Mouse (Mus musculus) neural tube, embryonic 12.5 days (tissue): ENCODE measurements at regions not wholly inside any gene's neighbourhood (a gene's known extent, or its start where the extent isn't known, plus 50 kb on each side); places are given as distances from the start of the nearest gene placed in this dataset.
A peak's percentile ranks its signal among the peaks of the same experiment; 100 is the strongest.

ENCODE experiments used
- ATAC-seq: fragments of 200-750 bp; cut with Nextera tagmentation; 2 replicates; pipeline ENCODE4 v1.8.0; 2017; ENCODE audit warnings: low read depth, mild to moderate bottlenecking, moderate TSS enrichment, moderate library complexity; ENCODE audit not compliant: low FRiP score
- H3K27ac ChIP-seq: fragments of 300-500 bp; sonication (generic); 2 replicates; pipeline ENCODE4 v1.5.1; 2016
- H3K27me3 ChIP-seq: fragments of 300-500 bp; sonication (generic); replicated peaks from 2 replicates; pipeline ENCODE4 v1.6.1; 2016; ENCODE audit warnings: mild to moderate bottlenecking
- H3K36me3 ChIP-seq: fragments of 300-500 bp; sonication (generic); 2 replicates; pipeline ENCODE4 v1.6.1; 2016; ENCODE audit warnings: mild to moderate bottlenecking
- H3K4me1 ChIP-seq: fragments of 300-500 bp; sonication (generic); 2 replicates; pipeline ENCODE4 v1.6.1; 2016
- H3K4me2 ChIP-seq: fragments of 300-500 bp; sonication (generic); replicated peaks from 2 replicates; pipeline ENCODE4 v1.6.1; 2016; ENCODE audit warnings: mild to moderate bottlenecking
- H3K4me3 ChIP-seq: fragments of 300-500 bp; sonication (generic); 2 replicates; pipeline ENCODE4 v1.5.1; 2016
- H3K9ac ChIP-seq: fragments of 300-500 bp; sonication (generic); 2 replicates; pipeline ENCODE4 v1.6.1; 2016; ENCODE audit warnings: mild to moderate bottlenecking
- H3K9me3 ChIP-seq: fragments of 300-500 bp; sonication (generic); 2 replicates; pipeline ENCODE4 v1.6.1; 2016; ENCODE audit warnings: mild to moderate bottlenecking
- WGBS: fragments of 180-500 bp; shearing (Covaris S2); methylation state at CpG from one replicate; pipeline ENCODE4 v1.1.7; 2016; 5-methylcytosine and 5-hydroxymethylcytosine counted together

DNA sequence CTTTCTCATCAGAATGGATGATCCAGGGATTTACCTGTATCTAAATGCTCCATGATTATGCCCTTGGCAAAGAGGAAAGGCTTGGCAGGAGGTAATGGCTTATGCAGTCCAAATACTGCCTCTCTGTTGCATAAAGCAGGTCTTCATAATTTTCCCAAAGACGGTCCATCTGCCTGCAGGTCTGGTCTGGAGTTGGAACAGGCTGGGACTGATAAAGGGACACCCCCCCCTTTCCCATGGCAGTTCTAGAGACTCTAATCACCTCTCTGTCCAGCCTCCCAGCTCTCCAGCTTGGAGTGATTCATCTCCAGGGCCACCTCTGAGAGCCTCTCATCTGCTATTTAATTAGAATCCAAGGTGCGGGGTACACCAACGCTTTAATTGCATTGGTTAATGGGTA lies 65.9 kb upstream of the Glce start:
- WGBS = 51% methylated on average over 3 of the region's 3 CpGs

DNA sequence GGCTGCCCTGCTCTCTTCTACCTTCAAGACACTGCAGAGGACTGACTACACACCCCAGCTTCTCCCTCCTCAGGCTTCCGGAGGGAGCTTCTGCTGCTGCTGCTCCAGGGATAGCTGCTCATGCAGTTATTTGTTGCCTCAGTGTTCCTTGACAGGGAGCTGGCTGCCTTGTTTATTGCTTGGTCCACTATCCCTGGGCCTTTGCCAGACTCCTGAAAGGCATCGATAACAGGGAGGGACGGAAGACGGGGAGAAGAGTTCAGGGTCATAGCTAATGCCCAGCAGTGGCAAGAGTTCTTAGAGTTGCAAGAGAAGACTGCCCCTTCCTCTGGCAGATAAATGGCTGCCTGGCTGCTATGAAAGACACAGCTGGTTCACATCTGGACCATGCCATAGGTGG lies 64.4 kb upstream of the Glce start:
- no peaks in the 10 kb centered on the region for H3K36me3 ChIP-seq
- ATAC-seq = no peak
- peaks cover 22% of the 10 kb centered on the region for H3K4me1 ChIP-seq
- no peaks in the 10 kb centered on the region for H3K27me3 ChIP-seq
- no peak overlapping the region for H3K27ac ChIP-seq
- 66% methylated on average over 4 of the region's 4 CpGs for WGBS
- no peaks in the 10 kb centered on the region for H3K9me3 ChIP-seq
- H3K9ac ChIP-seq = no peak overlapping the region
- no peak overlapping the region for H3K4me2 ChIP-seq
- H3K4me3 ChIP-seq = no peak overlapping the region

More for the DNA sequence above, 65.9 kb upstream of the Glce start:
- no peak overlapping the region for H3K27ac ChIP-seq
- H3K4me1 ChIP-seq = peaks cover 26% of the 10 kb centered on the region
- H3K36me3 ChIP-seq = no peaks in the 10 kb centered on the region
- no peak overlapping the region for H3K9ac ChIP-seq
- no peak for ATAC-seq
- no peaks in the 10 kb centered on the region for H3K9me3 ChIP-seq
- no peak overlapping the region for H3K4me3 ChIP-seq
- no peak overlapping the region for H3K4me2 ChIP-seq
- H3K27me3 ChIP-seq = no peaks in the 10 kb centered on the region

DNA sequence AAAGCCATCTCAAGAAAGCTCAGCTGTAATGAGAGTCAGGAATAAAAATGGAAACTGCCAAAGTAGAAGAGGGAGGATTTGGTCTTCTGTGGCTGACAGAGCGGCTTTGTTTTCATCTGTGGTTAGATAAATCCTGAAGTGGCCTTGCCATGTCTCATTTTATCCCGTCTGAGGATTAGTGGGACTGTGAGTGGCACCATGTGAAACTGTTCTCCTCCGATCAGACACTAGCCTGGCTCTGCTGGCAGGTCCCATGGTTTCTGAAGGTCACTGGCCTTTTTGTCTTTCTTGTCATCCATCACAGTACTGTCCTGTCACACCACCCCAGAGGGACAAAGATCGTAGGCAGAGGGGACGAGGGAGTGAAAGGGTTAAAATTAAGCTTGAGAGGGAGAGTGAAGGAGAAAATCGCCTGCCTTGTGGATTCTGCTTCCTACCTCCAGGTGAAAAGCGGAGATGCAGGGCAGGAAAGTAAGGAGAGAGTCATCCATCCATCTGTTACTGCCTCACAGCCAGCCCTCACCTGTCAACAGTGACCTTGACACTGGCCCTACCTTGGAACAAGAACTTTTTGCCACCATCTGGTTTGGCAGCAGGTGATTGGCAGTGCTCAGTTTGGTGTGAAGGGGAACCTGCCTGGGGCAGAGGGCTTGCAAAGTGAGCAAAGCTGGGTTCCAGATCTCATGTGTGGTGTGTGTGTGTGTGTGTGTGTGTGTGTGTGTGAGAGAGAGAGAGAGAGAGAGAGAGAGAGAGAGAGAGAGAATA lies 63.2 kb upstream of the Glce start:
- ATAC-seq = no peak
- Histone ChIP-seq H3K9me3 (no peaks in the 10 kb centered on the region), H3K4me3 (no peak overlapping the region), H3K9ac (no peak overlapping the region), H3K27me3 (no peaks in the 10 kb centered on the region), H3K4me2 (no peak overlapping the region), H3K27ac (no peak overlapping the region), H3K4me1 (peaks cover 27% of the 10 kb centered on the region), H3K36me3 (no peaks in the 10 kb centered on the region)
- 48% methylated on average over 7 of the region's 7 CpGs for WGBS

DNA sequence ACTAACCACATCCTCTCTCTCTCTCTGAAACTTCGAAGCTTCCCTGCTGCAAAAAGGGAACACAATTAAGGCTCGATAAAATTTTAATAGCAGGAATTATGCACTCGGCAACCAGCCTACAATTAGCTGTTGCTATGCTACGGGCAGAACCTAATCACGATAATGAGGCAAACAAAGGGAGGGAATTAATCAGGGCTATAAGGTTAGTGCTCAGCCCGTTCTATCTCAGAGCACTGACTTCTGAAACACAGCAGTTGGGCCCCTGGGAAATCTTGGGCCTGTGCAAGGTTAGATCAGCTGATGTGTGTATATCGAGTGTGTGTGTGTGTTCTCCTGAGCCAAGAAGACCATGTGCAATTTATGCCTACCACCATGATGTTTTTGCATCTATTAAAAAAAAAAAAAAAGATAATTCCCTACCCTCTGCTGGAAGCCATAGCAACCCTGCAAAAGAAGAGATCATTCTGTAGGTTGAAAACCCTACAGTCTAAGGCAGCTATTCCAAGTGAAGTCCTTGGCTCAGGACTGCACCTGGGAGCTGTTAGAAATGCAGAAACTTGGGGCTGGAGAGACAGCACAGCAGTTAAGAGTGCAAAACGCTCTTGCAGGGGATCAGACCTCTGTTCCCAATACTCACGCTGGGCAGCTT lies 58.9 kb upstream of the Glce start:
- H3K4me3 ChIP-seq = no peak overlapping the region
- no peaks in the 10 kb centered on the region for H3K9me3 ChIP-seq
- H3K9ac ChIP-seq = no peak overlapping the region
- peaks cover 23% of the 10 kb centered on the region for H3K4me1 ChIP-seq
- peak overlapping the region; percentile 53; the same call in 1 of the 2 replicates for H3K27ac ChIP-seq
- H3K27me3 ChIP-seq = no peaks in the 10 kb centered on the region
- 23% methylated on average over 9 of the region's 9 CpGs for WGBS
- peak overlapping the region; percentile 41 for H3K4me2 ChIP-seq
- peak; percentile 74 for ATAC-seq
- no peaks in the 10 kb centered on the region for H3K36me3 ChIP-seq

DNA sequence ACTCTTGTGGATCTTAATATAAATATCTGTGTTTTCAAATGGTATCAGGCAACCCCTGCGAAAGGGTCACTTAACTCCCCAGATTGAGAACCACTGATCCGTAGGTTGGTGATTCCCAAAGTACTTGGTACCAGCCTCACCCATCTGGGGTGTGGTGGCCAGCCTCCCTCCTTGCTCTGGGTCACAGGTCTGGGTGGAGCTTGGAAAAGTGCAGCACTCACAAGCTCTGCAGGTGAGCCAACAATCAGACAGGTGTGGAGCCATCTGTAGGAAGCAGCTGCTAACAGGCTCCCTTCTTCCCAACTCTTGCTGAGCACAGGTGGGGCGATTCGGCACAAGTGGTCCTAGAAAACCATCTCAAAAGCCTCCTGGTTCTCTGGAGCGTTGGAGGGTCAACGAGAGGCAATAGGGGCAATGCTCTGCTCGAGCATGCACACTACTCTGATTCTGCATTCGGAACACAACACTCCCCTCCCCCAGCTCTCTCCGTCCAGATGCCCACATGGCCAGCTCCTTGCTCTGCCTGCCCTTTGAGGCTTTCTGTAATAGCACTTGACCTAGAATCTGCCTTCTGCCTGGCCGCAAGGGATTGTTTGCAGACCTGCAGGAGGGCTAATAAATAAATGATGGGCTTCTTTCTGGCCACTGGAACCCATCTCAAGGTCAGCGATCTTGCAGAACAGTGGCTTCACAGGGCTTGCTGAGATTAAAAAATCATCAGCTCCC lies 58.2 kb upstream of the Glce start:
- Histone ChIP-seq H3K9me3 (no peaks in the 10 kb centered on the region), H3K36me3 (no peaks in the 10 kb centered on the region), H3K4me2 (peak overlapping the region; percentile 41), H3K27me3 (no peaks in the 10 kb centered on the region), H3K4me1 (peaks cover 23% of the 10 kb centered on the region), H3K27ac (0 out of 2 replicates have a peak overlapping the region, but pooled peaks have one; percentile 11), H3K9ac (no peak overlapping the region), H3K4me3 (no peak overlapping the region)
- WGBS = 47% methylated on average over 11 of the region's 11 CpGs
- no peak for ATAC-seq

DNA sequence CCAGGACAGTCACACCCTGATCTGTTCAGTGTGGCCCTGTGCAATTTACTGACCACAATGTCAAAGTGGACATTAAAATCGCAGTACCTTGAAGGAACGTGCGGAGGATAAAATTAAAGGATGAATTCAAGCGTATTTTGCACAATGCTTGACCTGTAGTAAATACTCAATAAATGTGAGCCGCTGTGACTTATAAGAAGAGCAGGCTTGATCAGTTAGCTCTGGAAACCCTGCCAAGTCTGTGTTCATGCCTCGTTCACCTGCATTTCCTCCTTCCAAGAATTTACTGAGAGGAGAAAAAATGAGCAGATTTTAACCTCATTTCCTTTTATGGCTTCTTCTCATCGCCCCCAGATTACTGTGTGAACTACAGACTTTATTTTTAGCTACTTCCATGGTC lies 52.2 kb upstream of the Glce start:
- Histone ChIP-seq H3K27me3 (no peaks in the 10 kb centered on the region), H3K9ac (no peak overlapping the region), H3K36me3 (no peaks in the 10 kb centered on the region), H3K9me3 (no peaks in the 10 kb centered on the region), H3K27ac (no peak overlapping the region), H3K4me3 (no peak overlapping the region), H3K4me1 (no peaks in the 10 kb centered on the region), H3K4me2 (no peak overlapping the region)
- no peak for ATAC-seq
- 88% methylated on average over 7 of the region's 7 CpGs for WGBS
